Mouse (Mus musculus) adipocyte (in vitro differentiated cells): Measurements from ENCODE around the gene Map3k20.

Experiments used
- DNase-seq: peaks from one replicate; pipeline ENCODE4 v3.0.0-alpha.2; 2016; ENCODE audit warnings: low spot score

Gene Map3k20

DNA sequence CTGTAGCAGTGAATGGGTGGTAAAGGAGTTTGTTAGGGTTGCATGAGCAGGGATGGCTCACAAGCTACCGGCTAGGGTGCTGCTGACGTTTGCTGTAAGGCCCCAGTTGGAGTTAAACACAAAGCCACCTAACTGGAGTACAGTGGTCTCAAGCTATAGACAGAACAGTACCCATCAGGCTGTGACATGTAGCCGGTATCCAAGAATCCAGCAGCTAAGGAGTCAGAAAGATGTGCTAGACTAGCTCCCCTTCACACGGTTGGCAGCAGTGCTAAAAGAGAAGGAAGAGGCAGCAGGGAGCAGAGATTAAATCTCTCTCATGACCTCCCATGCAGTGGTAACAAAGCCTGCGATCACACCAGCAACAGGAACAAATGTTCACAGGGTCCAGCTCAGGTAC is 36.2 kb downstream of the Map3k20 start:
- no peak for DNase-seq

GRCm38 (mm10) chr2:72322681-72323353 is 37.4 kb downstream of the Map3k20 start:
- DNase-seq, result no peak

DNA sequence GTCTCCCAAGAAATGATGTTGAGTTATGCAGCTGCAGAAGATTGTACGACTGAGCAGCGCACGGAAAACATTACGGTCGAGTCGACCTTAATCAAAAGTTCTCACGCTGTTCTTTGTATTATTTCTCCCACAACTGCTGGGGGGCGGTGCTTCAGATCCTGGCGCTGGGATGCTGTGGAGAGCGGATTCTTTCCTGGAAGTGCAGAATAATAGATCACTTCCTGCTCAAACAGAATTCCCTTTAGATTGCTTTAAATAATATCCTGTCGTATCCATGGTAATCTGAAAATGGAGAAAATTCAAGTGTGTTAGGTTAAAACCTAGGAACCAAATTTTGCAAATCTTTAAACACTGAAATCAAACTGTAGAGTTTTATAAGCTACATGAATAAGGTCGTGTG is 39.0 kb downstream of the Map3k20 start:
- DNase-seq, result no peak

DNA sequence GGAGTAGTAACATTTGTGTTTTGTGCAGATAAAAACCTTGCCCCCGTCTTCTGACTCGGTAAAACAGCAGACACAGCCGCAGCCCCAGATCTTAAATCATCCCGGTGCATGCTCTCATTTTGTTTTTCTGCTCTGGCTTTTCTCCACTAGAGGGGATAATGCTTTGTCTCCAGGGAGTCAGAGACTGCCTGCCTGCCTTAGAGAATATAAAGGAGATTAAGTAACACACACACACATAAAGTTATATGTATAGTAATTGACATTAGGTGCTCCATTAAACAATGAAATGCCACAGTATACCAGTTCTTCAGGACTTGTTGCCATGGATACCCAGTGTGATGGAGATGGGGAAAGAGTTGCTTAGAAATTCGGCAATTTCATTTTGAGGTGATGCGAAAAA is 41.1 kb downstream of the Map3k20 start:
- DNase-seq, result no peak

GRCm38 (mm10) chr2:72328435-72328834 is 43.0 kb downstream of the Map3k20 start:
- no peak for DNase-seq

DNA sequence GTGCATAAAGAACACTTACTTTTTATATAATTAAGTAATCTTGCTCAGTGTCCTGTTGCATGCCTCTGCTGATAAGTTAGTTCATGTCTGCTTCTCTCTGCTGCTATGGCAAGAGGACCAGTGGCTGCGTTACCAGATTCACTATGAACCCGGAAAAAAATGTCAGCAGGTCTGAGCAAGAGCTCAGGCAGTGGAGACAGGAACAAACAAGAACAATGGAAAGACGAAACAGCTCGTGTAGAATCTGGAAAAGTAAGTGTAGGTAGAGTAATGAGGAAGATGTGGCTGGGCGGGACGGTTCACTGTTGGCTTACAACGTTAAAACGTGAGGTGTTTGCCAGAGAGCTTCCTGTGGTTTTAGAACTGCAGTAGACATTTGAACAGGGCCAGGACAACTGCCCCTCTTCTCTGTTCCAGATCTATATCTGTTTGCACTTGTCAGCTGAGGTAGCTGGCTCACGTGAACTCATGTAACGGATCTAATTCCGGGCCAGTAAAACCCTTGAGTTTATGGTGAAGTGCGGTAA is 45.6 kb downstream of the Map3k20 start:
- no peak for DNase-seq

GRCm38 (mm10) chr2:72332067-72332466 is 46.6 kb downstream of the Map3k20 start:
- no peak for DNase-seq

DNA sequence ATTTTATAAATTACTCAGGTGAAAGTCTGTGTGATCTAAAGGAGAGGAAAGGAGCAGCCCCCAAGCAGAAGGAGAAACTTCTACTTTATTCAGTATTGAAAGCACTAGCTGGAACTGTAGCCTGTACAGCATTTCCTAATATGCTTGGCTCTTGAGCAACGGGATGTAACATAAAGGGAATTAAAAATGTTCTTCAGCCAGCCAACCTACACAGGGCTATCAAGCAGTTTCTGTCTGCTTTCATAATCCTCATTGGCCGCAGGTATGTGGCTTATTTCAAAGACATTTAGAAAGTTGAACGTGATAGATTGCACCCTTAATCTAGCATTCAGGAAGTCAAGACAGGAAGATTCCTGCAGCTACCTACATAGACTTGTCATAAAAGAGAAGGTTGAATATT is 47.8 kb downstream of the Map3k20 start:
- DNase-seq, result no peak

DNA sequence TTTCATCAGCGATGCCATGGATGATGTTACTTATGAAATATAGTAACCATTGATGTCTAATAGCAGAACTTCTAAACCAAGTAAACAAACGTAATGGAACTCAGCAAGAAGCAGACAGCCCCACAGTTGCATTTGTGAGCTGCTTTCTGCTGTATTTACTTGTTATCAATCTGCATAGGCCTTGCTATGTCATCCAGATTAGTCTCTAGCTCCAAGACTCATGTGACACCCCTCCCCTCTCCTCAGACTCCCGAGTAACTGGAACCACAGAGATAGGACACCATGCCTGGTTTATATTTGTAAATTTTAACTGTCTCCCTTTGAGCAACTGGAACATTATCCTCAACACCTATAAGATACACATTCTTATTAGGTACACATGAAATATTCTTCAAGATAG is 51.4 kb downstream of the Map3k20 start:
- DNase-seq, result no peak

DNA sequence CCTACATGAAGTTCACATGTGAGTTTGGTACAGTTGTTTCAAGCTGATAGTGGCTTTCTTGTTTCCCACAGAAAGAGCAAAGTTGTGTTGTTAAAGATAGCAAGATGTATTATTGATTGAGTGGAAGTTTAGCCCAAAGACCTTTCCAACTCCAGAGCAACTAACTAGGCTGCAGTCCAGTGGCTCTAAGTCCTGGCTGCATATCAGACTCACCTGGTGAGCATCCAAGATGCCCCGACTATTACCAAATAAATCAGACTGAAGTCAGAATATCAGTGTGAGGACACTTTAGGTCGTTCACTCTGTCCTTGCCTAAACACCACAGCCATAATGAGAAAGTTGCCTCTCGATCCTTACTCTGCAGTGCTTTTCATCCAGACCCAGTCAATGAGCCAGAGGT is 59.8 kb downstream of the Map3k20 start:
- no peak for DNase-seq

DNA sequence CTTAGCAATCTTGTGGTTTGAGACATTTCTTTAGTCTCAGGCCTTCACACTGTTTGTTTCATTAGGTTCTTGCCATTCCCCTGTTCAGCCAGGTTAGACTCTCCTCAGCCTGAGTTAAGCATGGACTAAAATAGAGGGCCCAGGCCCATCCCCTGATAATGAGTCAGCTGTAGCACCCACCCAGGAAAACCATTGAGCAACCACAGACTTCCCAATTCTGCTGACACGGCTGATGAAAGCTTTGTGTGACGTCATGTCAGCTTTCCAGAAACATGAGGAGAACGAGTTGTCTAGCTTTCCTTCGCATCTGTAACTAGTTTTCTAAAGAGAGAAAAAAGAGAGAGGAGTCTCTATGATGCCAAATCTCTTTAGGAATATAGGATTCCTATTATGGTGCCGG is 65.9 kb downstream of the Map3k20 start:
- peak; percentile 26 for DNase-seq

- no peak for DNase-seq
These were observed 66.3 kb downstream of the Map3k20 start for GRCm38 (mm10) chr2:72351776-72352175.

DNA sequence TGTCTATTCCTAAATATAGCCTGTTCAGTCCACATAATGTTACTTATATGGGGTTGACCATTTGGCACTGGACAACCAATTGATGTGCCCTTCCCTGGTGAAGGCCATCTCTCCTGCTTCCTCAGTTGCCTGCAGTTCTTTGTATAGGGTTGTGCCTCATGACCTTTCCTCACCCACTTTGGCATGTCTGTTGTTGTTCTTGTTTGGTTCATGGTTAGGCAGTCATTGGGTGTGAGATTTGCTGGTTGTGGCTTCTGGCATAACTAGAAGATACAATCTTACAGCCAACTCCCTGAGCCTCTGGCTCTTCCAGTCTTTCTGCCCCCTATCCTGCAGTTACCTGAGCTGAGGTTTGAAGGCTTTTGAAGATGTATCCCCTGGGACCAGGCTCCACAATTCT is 67.3 kb downstream of the Map3k20 start:
- no peak for DNase-seq

- DNase-seq, result no peak
These were observed 71.0 kb downstream of the Map3k20 start for GRCm38 (mm10) chr2:72356471-72356870.

DNA sequence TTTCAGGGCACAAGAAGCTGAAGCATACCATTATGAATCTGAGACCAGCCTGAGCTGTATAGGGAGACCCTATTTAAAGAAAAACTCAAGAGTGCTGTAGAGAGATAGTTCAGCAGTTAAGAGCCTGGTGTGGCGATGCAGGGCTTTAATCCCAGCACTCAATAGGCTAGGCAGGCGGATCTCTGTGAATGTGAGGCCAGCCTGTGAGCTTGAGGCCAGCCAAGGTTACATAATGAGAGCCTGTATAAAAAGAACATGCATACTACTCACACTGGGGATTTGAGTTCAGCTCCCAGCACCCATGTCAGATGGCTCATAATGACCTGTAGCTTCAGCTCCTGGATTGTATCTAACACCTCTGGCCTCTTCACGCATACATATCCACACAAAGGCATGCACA is 76.1 kb downstream of the Map3k20 start:
- no peak for DNase-seq

DNA sequence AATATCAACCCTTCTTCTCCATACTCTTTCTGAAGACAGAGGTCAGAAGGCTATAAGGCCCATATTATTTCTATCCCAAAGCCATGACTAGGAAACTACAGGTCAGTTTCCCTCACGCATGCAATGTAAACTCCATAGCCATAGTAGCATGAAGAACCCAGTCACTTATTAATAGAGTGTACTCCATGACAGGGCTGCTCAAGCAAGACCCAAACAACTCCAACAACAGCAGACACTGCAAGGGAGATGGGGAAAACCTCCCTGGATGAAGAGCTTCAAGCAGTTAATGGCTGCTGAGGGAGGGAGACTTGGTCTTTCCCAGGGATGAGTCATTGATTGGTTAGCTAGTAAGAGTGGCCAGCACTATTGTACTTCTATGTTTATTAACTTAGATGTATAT is 78.0 kb downstream of the Map3k20 start:
- no peak for DNase-seq

DNA sequence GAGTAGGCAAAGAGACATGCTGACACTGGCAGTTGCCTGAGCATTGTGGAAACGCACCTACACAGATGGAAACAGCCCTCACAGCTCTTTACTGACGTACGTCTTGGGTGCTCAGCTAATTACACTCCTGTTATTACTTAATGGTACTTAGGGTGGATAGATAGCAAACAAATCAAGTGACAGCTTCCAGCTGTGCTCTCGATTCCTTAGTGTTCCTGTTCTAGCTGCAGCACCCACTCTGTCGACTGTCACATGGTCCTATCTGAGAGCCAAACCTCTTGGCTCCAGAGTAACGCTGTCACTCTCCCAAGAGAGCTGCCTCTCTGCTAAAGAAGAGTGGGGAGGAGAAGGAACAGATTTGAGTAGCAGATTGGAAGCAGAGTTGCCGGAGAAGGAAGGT is 80.5 kb downstream of the Map3k20 start:
- DNase-seq, result peak; percentile 55

- peak; percentile 76 for DNase-seq
These were observed 81.1 kb downstream of the Map3k20 start for GRCm38 (mm10) chr2:72366503-72366902.

DNA sequence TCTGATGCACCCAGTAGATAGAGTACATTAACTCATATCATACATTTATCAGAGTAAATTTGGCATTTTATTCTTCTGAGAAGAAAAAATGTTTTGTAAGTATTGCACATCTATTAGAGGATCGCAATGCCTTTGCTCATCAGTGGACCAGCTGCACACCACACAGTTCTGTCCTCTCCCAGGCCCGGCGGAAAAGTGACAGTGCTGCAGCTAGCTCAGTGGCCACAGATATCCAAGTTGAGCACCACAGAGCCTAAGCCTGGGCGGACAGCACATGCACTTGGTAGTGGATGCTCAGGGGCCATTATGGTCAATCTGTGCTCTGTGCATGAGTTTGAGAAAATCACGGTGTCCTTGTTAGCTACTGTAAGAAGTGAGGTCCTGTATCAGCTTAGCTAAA is 82.4 kb downstream of the Map3k20 start:
- no peak for DNase-seq

DNA sequence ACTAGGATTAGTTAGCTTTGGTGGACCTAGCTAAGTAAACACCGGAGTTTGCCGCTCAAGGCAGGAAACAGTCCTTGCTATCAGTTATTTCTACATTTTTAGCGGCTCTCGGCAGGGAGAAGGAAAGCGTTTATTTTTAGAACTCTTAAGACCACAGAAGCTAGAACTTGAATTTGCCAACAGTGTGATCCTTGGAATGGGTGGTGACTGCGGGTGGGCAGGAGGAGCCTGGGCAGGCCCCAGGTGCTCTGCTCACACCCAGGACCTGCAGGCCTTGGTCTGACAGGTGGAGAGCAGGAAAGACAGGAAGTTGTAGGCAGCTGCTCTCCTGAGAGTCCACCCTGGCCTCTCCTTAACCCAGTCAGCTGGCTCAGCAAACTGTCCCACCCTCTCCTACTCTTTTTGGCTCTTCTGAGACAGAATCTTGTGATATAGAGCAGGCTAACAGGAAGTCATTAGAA is 83.7 kb downstream of the Map3k20 start:
- DNase-seq, result no peak

- no peak for DNase-seq
These were observed 86.7 kb downstream of the Map3k20 start for GRCm38 (mm10) chr2:72372136-72372535.

DNA sequence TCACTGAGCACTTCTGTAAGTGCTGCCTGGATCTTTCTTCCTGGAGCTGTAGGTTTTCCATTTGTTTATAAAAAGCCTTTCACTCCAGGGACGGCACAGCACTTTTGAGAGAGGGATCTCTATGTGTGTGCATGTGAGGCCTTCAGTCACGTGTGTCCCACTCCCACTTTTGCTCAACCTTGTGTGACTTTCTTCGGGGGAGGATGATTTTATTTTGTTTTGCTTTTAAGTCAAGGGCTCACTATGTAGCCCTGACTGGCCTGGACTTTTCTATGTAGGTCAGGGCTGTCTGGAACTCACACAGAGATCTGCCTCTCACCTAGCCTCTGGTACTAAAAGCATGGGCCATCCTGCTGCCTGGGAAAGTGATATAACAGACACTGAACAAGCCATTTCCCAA is 88.6 kb downstream of the Map3k20 start:
- no peak for DNase-seq

DNA sequence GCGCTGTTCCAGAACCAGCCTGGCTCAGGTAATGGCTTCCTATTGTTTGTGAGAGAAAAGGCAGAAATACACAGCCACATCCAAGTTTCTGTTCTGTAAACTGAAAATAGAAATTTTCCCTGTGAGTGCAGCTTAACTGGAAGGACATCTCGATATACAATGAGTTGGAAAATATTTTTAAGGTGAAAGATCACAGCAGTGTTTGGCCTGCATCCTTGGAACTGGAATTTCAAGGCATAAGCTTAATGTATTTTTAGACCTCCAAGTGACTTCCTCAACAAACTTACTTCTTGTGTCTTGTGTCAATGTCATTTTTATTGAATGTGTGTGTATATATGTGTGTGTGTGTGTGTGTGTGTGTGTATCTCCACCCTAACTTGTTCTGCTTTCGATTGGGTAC is 90.4 kb downstream of the Map3k20 start:
- no peak for DNase-seq

DNA sequence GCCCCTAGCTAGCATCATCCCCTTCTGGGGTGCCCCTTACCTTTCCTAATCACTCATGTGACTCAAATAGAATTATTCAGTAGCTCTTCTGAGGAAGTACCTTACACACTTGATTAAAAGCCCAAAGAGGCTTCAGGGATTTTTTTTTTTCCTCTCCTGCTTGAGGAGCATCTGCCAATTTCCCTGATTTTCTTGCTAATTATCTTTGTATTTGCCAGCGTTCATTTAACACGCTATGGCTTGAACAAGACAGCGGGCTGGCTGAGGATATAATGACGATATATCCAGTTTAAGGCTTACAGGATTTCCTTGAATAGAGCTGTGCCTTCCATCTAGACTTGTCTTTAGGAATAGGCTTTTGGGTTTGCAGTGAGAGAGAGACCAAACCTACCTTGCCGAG is 91.5 kb downstream of the Map3k20 start:
- no peak for DNase-seq
